Mouse (Mus musculus) cortical plate, adult 2 months (tissue): ENCODE measurements around the gene Psmb5.

Experiments used
- CTCF ChIP-seq: fragments of 200-500 bp; IDR thresholded peaks from 2 replicates; pipeline ENCODE4 v1.5.1; 2011; ENCODE audit warnings: mild to moderate bottlenecking, control low read depth, low read length; ENCODE audit not compliant: insufficient read depth; ENCODE audit errors: extremely low read depth
- POLR2A ChIP-seq: fragments of 200-500 bp; IDR thresholded peaks from 2 replicates; pipeline ENCODE4 v1.6.1; 2011; ENCODE audit warnings: mild to moderate bottlenecking, low read length, control low read depth; ENCODE audit not compliant: insufficient read depth; ENCODE audit errors: extremely low read depth

GRCm38 (mm10) chr14:54629797-54630196 is 12.0 kb upstream of the Psmb5 start:
- TF ChIP-seq POLR2A (no peak), CTCF (no peak)
